Mouse (Mus musculus): ENCODE data around the gene Bcl2l12. TPM values are rescaled to one million over a fixed set of nuclear protein-coding genes. Genes with fewer than 3 reads are reported as not detected.
"Not testable (repeated sequence)": the region's sequence is repeated elsewhere in the genome, so short reads cannot be mapped to it uniquely, and the experiment has no call there.

Gene Bcl2l12
- polyA plus RNA-seq, 1 experiment from 2014 or later = 34.5 TPM

GRCm38 (mm10) chr7:45030857-45031256, 32.3 kb upstream of the Bcl2l12 start:
- no peak overlapping the region for H3K4me3 ChIP-seq
- no peak overlapping the region for H3K9ac ChIP-seq
- 97% methylated on average over 8 of the region's 8 CpGs for WGBS
- H3K4me1 ChIP-seq (replicated peaks) = no peaks in the 10 kb centered on the region
- no peaks in the 10 kb centered on the region for H3K27me3 ChIP-seq
- peaks cover 89% of the 10 kb centered on the region for H3K36me3 ChIP-seq
- H3K4me2 ChIP-seq = no peak overlapping the region
- H3K27ac ChIP-seq = no peak overlapping the region
- no peak for ATAC-seq (replicated peaks; ENCODE audit: insufficient number of reproducible peaks, insufficient read depth, low FRiP score, low read depth)
- H3K9me3 ChIP-seq (replicated peaks) = no peaks in the 10 kb centered on the region

GRCm38 (mm10) chr7:45029995-45030394, 31.5 kb upstream of the Bcl2l12 start:
- H3K4me2 ChIP-seq = no peak overlapping the region
- H3K4me1 ChIP-seq (replicated peaks) = no peaks in the 10 kb centered on the region
- peaks cover 81% of the 10 kb centered on the region for H3K36me3 ChIP-seq
- no peak overlapping the region for H3K9ac ChIP-seq
- no peaks in the 10 kb centered on the region for H3K9me3 ChIP-seq (replicated peaks)
- no peak for ATAC-seq (replicated peaks; ENCODE audit: insufficient number of reproducible peaks, insufficient read depth, low FRiP score, low read depth)
- no peak overlapping the region for H3K4me3 ChIP-seq
- H3K27ac ChIP-seq = no peak overlapping the region
- H3K27me3 ChIP-seq = no peaks in the 10 kb centered on the region
- 86% methylated on average over 6 of the region's 6 CpGs for WGBS

- H3K27me3 ChIP-seq = no peaks in the 10 kb centered on the region
- H3K4me3 ChIP-seq = no peak overlapping the region
- H3K4me2 ChIP-seq = no peak overlapping the region
- H3K36me3 ChIP-seq = peaks cover 64% of the 10 kb centered on the region
- H3K9me3 ChIP-seq (replicated peaks) = no peaks in the 10 kb centered on the region
- WGBS = 90% methylated on average over 11 of the region's 11 CpGs
- H3K27ac ChIP-seq = no peak overlapping the region
- H3K9ac ChIP-seq = no peak overlapping the region
- no peaks in the 10 kb centered on the region for H3K4me1 ChIP-seq (replicated peaks)
- ATAC-seq (replicated peaks; ENCODE audit: insufficient number of reproducible peaks, insufficient read depth, low FRiP score, low read depth) = no peak
Measured at GRCm38 (mm10) chr7:45028351-45028750, 29.8 kb upstream of the Bcl2l12 start.

GRCm38 (mm10) chr7:45027761-45028160, 29.2 kb upstream of the Bcl2l12 start:
- no peaks in the 10 kb centered on the region for H3K9me3 ChIP-seq (replicated peaks)
- no peak overlapping the region for H3K9ac ChIP-seq
- H3K4me3 ChIP-seq = no peak overlapping the region
- no peak overlapping the region for H3K27ac ChIP-seq
- no peak overlapping the region for H3K4me2 ChIP-seq
- 91% methylated on average over 9 of the region's 9 CpGs for WGBS
- H3K4me1 ChIP-seq (replicated peaks) = no peaks in the 10 kb centered on the region
- H3K36me3 ChIP-seq = peaks cover 58% of the 10 kb centered on the region
- no peaks in the 10 kb centered on the region for H3K27me3 ChIP-seq
- no peak for ATAC-seq (replicated peaks; ENCODE audit: insufficient number of reproducible peaks, insufficient read depth, low FRiP score, low read depth)

- Histone ChIP-seq H3K4me1 (replicated peaks) (no peaks in the 10 kb centered on the region), H3K27ac (no peak overlapping the region), H3K4me3 (no peak overlapping the region), H3K36me3 (peaks cover 45% of the 10 kb centered on the region), H3K27me3 (no peaks in the 10 kb centered on the region), H3K9me3 (replicated peaks) (no peaks in the 10 kb centered on the region), H3K4me2 (no peak overlapping the region), H3K9ac (no peak overlapping the region)
- no peak for ATAC-seq (replicated peaks; ENCODE audit: insufficient number of reproducible peaks, insufficient read depth, low FRiP score, low read depth)
- WGBS = 78% methylated on average over 2 of the region's 2 CpGs
Measured at GRCm38 (mm10) chr7:45026256-45026655, 27.7 kb upstream of the Bcl2l12 start.

- no peak for ATAC-seq (replicated peaks; ENCODE audit: insufficient number of reproducible peaks, insufficient read depth, low FRiP score, low read depth)
- Histone ChIP-seq H3K9ac (no peak overlapping the region), H3K4me2 (no peak overlapping the region), H3K4me3 (no peak overlapping the region), H3K27me3 (no peaks in the 10 kb centered on the region), H3K9me3 (replicated peaks) (no peaks in the 10 kb centered on the region), H3K36me3 (peaks cover 45% of the 10 kb centered on the region), H3K27ac (no peak overlapping the region), H3K4me1 (replicated peaks) (no peaks in the 10 kb centered on the region)
- WGBS = 72% methylated on average over 8 of the region's 8 CpGs
Measured at GRCm38 (mm10) chr7:45025601-45026220, 27.2 kb upstream of the Bcl2l12 start.

- Histone ChIP-seq H3K4me3 (no peak overlapping the region), H3K36me3 (peaks cover 36% of the 10 kb centered on the region), H3K4me1 (replicated peaks) (peaks cover 7% of the 10 kb centered on the region; the same call in 1 of the 2 replicates), H3K4me2 (no peak overlapping the region), H3K27ac (no peak overlapping the region), H3K9me3 (replicated peaks) (no peaks in the 10 kb centered on the region), H3K27me3 (no peaks in the 10 kb centered on the region), H3K9ac (no peak overlapping the region)
- ATAC-seq (replicated peaks; ENCODE audit: insufficient number of reproducible peaks, insufficient read depth, low FRiP score, low read depth) = no peak
- WGBS = 80% methylated on average over 15 of the region's 15 CpGs
Measured at GRCm38 (mm10) chr7:45024281-45025248, 26.1 kb upstream of the Bcl2l12 start.

GRCm38 (mm10) chr7:45023711-45024110, 25.2 kb upstream of the Bcl2l12 start:
- H3K9me3 ChIP-seq (replicated peaks); H3K9ac ChIP-seq; H3K27me3 ChIP-seq; H3K4me2 ChIP-seq; H3K4me3 ChIP-seq; ATAC-seq (replicated peaks; ENCODE audit: insufficient number of reproducible peaks, insufficient read depth, low FRiP score, low read depth); H3K27ac ChIP-seq: not testable (repeated sequence)
- peaks cover 14% of the 10 kb centered on the region for H3K4me1 ChIP-seq (replicated peaks)
- 75% methylated on average over 5 of the region's 5 CpGs for WGBS
- H3K36me3 ChIP-seq = peaks cover 29% of the 10 kb centered on the region

GRCm38 (mm10) chr7:45020225-45020624, 21.7 kb upstream of the Bcl2l12 start:
- H3K9me3 ChIP-seq (replicated peaks) = no peaks in the 10 kb centered on the region
- 77% methylated on average over 9 of the region's 9 CpGs for WGBS
- no peak overlapping the region; the same call in 1 of the 2 replicates for H3K4me2 ChIP-seq
- H3K27ac ChIP-seq = no peak overlapping the region
- peaks cover 20% of the 10 kb centered on the region for H3K4me1 ChIP-seq (replicated peaks)
- ATAC-seq (replicated peaks; ENCODE audit: insufficient number of reproducible peaks, insufficient read depth, low FRiP score, low read depth) = no peak
- 0 out of 2 replicates have a peak, but pooled peaks cover 9% of the 10 kb centered on the region for H3K36me3 ChIP-seq
- no peaks in the 10 kb centered on the region for H3K27me3 ChIP-seq
- H3K9ac ChIP-seq = no peak overlapping the region
- H3K4me3 ChIP-seq = no peak overlapping the region

- H3K9ac ChIP-seq = peak overlapping the region; percentile 76; the same call in 1 of the 2 replicates
- peaks cover 30% of the 10 kb centered on the region for H3K4me1 ChIP-seq (replicated peaks)
- no peaks in the 10 kb centered on the region for H3K27me3 ChIP-seq
- WGBS = 23% methylated on average over 8 of the region's 8 CpGs
- ATAC-seq (replicated peaks; ENCODE audit: insufficient number of reproducible peaks, insufficient read depth, low FRiP score, low read depth) = no peak
- no peaks in the 10 kb centered on the region for H3K9me3 ChIP-seq (replicated peaks)
- H3K27ac ChIP-seq = peak overlapping the region; percentile 100
- 0 out of 2 replicates have a peak, but pooled peaks cover 9% of the 10 kb centered on the region for H3K36me3 ChIP-seq
- H3K4me3 ChIP-seq = peak overlapping the region; percentile 94
- peak overlapping the region; percentile 69 for H3K4me2 ChIP-seq
Measured at GRCm38 (mm10) chr7:45019031-45019571, 20.6 kb upstream of the Bcl2l12 start.

All from heart, embryonic 15.5 days (tissue).